Mouse (Mus musculus) common myeloid progenitor, adult 5-6 weeks (primary cell): ENCODE results near the gene Frmpd3. TPM values are rescaled to one million over a fixed set of nuclear protein-coding genes. Genes with fewer than 3 reads are reported as not detected.

Source experiments
- ATAC-seq: replicated peaks from 2 replicates; pipeline ENCODE4 v1.8.0; 2016; ENCODE audit warnings: low read depth, mild to moderate bottlenecking, moderate TSS enrichment, inconsistent platforms; ENCODE audit not compliant: poor library complexity, severe bottlenecking
- total RNA-seq: library from RNA; stranded (forward); fragments of 200-1000, 187-1606 nt; gene quantifications from 2 replicates; pipeline ENCODE4 v1.2.3, GENCODE M21; 2017

The Frmpd3 gene
- total RNA-seq, 1 experiment from 2014 or later = not detected

- ATAC-seq = no peak
These were observed 108.0 kb downstream of the Frmpd3 start for GRCm38 (mm10) chrX:140450071-140450470.

GRCm38 (mm10) chrX:140456279-140456731 is 114.2 kb downstream of the Frmpd3 start, which contains the start of gene Prps1:
Gene Prps1, plus strand, starts transcription at chrX:140456613.
- ATAC-seq = peak; percentile 95

- peak; percentile 22 for ATAC-seq
These were observed 114.9 kb downstream of the Frmpd3 start for GRCm38 (mm10) chrX:140456751-140457491.

GRCm38 (mm10) chrX:140457502-140457901 is 115.4 kb downstream of the Frmpd3 start:
- 0 out of 2 replicates have a peak, but pooled peaks have one; percentile 7 for ATAC-seq

- ATAC-seq = peak; percentile 58; the same call in 1 of the 2 replicates
These were observed 136.2 kb downstream of the Frmpd3 start for GRCm38 (mm10) chrX:140478231-140478630.

GRCm38 (mm10) chrX:140479171-140479570 is 137.1 kb downstream of the Frmpd3 start:
- peak; percentile 85 for ATAC-seq

Other genes with a start within 250 kb of the Frmpd3 start
- gene Prps1, start 114.3 kb downstream of the Frmpd3 start, total RNA-seq = 64.7 and 68.9 TPM in 2 replicates